Mouse (Mus musculus) spleen, postnatal 14 days (tissue): Measurements from ENCODE around the gene Lrp3.
"Not testable (repeated sequence)": the region's sequence is repeated elsewhere in the genome, so short reads cannot be mapped to it uniquely, and the experiment has no call there.

Source experiments
- DNase-seq, 2 experiments: peaks; one replicate each; pipeline ENCODE4 v3.0.0; 2021 to 2022; ENCODE audit warnings: low spot score in 2 of 2

The Lrp3 gene

DNA sequence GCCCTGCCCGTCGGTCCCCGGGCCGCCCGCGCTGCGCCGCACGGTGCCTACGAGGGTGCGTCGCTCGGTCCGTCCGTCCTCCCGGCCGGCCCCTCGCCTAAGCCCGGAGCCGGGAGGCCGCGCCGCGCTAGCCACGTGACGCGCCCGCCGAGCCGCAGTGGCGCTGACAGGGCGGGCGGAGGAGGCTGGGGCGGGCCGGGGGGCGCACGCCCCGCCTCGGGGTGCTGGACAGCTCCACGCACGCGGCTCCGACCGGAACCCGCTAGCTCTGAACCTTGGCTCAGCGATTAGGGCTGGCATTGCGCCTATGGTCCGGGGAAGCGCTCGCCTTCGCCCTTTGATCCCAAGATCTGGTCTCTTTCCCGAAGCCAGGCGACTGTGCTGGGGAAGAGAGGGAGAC, at the start of gene Lrp3:
Gene Lrp3 (minus strand): TSS at position 274 of the 400 bp plus-strand sequence.
- DNase-seq, result no peak

DNA sequence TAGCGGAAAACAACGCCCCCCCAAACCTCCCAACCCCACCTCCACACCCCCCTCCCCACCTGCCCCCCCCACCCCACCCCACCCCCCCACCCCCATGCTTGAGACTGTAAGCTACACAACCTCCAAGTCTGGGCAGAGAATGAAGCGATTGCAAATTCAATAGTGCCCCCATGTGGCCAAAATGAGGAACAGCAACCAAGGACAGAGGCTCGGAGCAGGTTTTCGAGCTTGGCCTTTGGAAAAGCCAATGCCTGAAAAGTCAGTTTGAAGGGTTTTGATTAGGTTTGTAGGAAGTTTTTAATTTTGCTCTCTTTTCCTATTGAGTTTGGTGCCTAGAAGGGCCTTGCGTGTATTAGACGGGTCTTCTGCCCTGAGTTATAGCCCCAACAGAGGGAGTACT, 49.4 kb upstream of the Lrp3 start:
- peak in 1 of 2 experiments; percentile 17 for DNase-seq

DNA sequence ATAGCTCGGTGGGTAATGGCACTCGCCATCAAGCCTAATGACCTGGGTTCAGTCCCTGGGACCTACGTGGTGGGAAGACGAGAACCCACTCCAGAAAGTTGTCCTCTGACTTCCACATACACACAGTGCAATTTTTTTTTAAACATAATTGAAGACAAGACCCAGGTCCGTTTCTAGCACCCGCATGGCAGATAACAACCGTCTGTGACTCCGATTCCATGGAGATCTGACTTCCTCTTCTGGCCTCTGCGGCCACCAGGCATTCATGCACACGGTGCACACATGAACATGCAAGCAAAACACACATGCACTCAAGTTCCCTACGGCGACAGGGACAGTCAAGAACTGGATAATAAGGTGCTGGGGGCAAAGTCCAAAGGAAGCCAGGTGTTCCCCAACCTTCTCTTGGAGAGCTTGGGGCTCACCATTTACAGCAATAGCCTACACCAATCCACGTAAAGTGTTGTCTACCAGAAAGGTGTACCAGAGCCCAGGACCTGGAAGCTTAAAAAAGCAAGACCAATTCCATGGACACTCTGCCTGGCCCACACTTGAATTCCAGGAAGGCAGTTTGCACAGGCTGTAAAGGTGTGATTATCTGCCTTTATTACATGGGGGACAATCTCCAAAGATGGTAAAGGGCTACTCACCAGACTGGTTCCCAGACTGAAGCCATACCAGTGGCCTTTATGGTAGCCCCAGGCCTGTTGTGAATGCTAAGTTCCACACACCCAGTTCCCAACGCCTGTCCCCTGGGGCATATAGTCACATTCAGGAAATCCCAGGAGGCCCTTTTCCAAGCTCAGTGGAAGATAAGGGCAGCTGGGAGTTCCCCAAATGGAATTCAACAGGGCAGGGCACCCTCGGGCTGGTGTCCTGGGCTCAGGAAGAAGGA, 48.5 kb upstream of the Lrp3 start:
- DNase-seq, result no peak

DNA sequence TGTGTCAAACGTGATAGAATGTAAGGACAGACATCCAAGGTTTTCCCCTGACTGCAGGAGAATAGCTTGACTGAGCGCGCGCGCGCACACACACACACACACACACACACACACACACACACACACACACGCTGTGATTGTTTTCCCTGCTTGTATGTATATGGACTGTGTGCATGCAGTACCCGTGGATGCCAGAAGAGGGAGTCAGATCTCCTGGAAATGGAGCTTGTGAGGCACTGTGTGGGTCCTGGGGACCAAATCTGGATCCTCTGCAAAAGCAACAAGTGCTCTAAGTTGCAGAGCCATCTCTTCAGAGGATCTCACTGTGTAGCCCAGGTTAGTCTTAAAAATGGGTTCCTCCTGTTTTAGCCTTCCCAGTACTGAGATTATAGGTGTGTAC, 44.1 kb upstream of the Lrp3 start:
- no peak for DNase-seq

DNA sequence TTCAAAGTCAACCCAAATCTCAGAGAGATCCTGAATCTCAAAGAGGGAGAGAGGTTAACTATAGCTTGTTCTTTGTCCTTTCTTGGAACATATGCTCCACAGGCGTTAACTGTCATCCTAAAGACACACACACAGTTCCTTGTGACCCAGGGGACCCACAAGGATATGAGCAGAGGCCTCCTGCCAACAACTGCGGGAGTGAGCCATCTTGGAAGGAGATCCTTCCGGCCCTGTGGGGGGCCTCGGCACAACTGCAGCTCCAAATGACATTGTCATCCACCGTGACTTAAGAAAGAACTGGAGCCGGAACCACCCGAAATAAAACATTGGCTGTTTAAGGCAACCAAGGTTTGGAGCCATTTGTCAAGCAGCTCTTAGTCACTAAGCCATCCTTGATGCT, 43.0 kb upstream of the Lrp3 start:
- DNase-seq, result no peak

DNA sequence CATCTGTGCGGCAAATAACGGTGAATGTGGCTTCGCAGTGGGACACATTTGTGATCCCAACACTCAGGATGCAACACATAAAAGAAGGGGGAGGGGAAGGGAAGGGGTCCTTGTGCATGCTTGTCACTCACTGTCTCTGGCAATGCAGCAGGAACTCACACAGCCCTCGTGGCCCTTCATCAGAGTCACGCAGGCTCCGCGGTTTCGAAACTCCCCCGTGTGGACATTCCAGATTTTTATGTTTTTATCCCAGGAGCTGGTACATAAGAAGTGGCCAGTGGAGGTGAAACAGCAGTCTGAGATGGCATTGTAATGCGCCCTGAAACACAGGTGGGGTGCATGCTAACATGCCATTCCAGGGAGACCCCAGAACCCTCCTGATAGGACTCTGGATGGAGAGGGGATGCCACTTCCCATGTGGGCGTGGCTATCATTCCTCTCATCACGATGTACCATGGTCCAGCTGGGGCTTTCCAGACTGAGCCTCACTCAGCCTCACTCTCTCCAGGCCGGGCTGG, 36.8 kb upstream of the Lrp3 start:
- no peak for DNase-seq

DNA sequence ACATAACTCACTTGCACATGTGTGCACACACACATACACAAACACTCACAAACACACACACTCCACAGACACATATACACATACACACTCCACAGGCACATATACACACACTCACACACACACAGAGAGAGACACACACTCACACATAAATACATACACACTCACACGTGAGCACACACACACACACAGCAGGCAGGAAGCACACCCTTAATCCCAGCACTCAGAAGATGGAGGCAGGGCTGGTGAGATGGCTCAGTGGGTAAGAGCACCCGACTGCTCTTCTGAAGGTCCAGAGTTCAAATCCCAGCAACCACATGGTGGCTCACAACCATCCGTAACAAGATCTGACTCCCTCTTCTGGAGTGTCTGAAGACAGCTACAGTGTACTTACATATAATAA, 22.6 kb upstream of the Lrp3 start:
- not testable (repeated sequence) for DNase-seq

DNA sequence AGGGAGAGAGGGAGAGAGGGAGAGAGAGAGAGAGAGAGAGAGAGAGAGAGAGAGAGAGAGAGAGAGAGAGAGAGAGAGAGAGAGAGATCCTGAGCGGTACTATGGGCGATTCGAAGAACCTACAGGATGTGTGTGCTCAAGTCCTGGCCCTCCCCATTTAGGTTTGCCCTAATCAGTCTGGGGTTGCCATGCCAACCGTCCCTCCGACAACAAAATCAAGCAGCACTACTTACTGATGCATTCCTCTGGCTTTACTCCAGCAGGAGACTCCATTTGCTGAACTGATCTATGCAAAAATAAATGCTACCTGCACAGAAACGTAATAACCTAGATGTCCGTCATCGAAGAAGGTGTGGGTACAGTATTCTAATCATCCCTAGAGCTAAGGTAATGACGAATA, 20.0 kb upstream of the Lrp3 start:
- no peak for DNase-seq

DNA sequence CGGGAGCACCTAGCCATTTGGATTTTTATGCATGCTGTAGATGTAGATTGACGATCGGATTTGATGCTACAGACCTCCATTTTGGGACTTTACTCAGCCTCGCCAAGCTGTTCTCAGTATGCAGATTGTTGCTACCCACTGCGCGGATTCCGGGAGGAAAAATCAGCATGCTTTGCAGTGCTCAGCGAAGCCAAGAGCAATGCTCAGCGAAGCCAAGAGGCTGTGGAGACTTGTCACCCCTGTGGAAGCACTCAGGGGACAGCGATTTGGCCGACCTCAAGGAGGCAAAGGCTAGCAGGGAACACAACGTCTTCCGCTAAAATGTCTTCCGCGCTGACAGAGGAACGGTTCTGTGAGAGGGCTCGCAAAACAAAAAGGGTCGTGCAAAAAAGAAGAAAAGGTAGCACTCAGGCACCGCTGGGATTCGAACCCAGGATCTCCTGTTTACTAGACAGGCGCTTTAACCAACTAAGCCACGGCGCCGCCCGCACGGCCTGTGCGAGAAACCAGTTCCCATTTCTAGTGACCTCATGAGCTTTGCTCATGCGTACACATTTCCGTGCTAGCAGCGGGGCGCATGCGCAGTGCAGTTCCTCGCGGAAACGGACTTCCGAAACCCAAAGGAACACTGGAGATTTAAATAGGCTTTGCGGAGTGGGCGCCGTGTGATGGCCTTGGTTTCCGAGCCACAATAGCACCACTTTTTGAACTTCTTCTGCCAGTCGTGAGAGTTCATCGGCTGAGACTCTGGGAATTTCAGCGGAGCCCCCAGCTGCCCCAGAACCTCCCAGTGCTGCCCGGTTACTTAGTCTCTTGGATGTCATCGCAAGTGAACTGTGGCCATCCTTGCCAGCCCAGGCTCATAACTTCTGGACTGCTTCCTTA, 19.3 kb upstream of the Lrp3 start:
- DNase-seq, result peak; percentile 89 to 94

DNA sequence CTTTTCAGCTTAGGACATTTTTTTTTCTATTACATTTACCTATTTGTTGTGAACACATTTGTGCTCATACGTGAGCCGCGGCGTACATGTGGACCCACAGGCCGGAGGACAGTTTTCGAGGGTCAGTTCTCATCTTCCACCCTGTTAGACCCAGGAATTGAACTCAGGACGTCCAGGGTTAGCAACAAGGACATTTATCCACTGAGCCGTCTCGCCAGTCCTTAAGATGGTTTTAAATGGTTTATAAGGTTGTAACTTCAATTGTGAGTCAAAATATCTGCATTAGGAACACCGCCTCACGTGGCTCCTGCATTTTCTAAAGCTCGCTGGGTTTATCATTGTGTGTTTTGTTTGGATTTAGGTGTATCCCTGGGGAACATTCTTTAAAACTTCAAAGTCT, 18.6 kb upstream of the Lrp3 start:
- no peak for DNase-seq

DNA sequence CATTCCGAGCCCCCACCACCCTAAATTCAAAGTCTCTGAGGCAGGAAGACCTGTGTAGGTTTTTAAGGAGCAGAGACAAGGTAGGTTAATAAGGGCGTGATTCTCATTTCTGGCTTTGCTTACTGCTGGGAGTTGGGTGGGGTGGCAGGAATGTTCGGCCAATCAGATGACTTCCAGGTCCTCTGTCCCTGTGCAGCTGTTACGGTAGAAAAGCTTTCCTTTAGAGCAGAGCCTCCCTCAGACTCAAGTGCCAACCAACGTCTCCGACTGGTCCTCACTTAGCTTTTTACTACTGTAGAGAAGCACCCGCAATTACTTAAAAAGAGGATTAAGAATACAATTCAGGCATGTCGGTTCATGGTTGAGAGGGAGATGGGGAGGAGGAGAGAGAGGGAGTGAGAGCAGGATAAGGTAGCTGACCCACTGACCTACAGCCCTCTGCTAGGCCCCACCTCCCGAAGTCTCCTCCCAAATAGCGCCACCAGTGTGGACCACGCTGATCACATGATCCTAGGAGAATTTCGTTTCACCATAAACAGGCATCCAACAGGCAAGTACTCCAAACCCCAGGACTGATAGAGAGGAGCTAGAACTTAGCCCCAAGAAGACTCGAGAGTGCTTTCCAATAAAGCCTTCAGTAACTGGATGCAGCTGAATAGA, 17.6 kb upstream of the Lrp3 start:
- no peak for DNase-seq

DNA sequence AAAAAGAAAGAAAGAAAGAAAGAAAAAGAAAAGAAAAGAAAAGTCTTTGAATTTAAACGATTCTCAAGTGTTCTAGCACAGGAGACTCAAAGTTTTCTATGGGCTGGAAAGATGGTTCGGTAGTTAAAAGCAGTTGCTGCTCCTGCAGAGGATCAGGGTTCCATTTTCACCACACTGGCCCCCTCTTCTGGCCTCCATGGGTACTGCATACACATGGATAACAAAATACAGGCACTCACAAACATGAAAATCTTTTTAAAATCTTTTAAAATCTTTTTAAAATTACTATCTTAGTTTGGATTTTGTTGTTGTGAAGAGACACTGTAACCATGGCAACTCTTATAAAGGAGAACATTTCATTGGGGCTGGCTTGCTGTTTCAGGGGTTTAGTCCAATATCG, 15.0 kb upstream of the Lrp3 start:
- DNase-seq, result no peak

DNA sequence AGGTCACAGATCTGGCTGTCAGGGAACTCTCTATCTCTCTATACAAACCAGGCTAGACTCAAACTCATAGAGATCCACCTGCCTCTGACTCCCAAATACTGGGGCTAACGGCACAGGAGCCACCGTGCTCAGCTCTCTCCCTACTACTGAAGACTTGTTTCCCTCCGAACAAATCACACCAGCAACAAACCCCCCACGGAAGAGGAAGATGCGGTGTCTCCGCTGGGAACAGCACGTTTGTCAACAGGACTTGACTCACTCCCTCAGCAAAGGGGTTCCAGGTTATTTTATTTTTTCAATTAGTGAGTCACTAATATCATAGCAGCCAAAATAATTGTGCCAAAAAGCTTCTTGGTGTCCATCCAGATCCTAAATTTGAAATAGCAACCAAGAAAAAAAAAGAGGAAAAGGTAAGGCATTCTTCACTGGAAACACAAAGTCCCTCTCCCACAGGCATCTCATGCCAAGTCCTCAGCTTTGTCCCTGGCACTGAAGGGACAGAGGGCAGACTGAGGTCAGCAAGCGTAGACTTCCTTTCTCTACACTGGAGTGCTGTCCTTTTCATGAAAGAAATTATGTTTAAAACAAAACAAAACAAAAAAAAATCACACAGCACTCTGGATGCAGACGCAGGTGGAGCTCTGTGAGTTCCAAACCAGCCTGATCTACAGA, 5.5 kb upstream of the Lrp3 start:
- no peak for DNase-seq

DNA sequence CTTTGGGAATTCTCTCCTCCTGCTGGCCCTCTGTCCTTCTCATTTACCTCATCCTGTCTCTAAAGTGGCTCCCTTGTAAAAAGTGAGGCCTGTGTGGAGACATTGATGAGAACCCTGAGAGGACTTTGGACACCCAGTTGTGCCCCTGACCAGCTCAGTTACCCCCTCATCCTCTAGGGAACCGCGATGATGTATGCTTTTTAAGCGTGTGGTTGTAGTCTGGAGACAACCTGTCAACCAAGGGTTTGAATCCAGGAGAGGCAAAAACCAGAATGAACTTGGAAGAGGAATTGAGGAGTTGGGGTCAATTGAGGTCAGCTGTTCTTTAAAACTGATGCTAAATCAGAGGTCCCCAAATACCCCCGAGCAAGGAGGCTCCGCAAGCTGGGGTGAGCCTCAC, 433 bp upstream of the Lrp3 start:
- DNase-seq, result no peak

DNA sequence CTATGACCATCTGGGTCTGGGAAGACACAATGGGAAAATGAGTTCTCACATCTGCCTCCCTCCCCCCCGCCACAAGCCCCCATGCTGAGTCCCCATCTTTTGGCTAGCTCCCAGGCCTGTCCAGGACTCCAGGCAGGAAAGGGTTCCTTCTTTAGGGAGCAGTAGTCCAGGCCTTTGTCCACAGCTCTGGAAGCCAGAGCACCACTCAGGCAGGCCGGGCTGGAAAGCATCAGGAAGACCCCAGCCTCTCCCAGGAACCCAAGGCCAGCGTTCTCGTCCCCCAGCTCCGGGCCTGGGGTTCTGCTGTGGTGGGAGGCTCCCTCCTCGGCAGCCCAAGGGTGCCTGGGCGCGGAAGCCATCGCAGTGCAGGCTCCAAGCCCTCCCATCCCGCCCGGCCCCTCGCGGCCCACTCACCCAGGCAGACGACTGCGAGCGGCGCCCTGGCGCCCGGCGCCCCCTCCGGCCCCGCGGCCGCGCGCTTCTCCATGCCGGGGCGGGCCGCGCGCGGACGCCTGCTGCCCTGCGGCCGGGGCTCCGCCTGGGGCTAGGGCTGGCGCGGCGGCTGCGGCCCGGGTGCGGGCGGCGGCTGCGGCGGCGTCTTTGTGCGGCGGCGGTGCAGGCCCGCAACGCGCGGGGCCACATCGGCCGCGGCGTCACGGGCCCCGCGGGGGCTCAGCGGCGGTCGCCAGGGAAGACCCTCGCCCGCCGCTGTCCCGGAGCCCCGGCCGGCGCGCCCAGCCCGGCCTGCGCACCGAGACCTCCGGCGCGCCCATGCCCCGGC, 666 bp downstream of the Lrp3 start:
- no peak for DNase-seq

DNA sequence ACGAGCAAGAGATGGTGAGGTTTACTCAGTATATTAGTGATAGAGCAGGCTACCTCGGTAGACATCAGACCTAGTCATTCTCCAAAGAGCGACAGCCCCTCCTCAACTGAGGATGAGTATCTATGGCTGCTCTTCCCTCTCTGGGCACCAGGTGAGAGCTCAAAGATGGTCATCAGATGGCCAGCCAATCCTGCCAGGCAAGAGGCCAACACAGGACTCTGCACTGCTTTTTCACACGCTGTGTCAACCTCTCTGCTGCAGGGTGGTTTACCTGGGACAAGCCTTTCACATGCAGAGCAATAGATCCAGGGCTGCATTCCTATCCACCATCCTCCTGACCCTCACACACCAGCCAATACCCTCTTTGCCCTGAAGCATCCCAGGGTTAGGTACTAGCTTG, 3.5 kb downstream of the Lrp3 start:
- DNase-seq, result no peak

DNA sequence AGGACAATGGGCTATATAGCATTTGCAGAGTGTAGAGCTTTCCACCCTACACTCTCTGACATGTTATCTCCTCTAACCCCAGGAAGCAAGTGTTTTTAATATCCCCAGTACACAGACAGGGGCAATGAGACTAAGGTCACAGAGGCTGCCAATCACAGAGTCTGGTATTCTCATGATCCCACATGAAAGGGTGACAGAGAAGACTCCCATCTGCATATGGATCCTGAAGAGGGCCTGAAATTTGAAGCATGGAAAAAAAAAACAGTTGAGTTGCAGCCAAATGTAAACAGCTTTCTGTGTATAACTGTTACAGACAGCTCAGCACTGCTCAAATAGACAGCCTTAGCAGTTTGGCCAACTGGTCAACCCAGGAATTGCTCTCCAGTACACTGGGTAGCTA, 15.5 kb downstream of the Lrp3 start:
- DNase-seq, result no peak

DNA sequence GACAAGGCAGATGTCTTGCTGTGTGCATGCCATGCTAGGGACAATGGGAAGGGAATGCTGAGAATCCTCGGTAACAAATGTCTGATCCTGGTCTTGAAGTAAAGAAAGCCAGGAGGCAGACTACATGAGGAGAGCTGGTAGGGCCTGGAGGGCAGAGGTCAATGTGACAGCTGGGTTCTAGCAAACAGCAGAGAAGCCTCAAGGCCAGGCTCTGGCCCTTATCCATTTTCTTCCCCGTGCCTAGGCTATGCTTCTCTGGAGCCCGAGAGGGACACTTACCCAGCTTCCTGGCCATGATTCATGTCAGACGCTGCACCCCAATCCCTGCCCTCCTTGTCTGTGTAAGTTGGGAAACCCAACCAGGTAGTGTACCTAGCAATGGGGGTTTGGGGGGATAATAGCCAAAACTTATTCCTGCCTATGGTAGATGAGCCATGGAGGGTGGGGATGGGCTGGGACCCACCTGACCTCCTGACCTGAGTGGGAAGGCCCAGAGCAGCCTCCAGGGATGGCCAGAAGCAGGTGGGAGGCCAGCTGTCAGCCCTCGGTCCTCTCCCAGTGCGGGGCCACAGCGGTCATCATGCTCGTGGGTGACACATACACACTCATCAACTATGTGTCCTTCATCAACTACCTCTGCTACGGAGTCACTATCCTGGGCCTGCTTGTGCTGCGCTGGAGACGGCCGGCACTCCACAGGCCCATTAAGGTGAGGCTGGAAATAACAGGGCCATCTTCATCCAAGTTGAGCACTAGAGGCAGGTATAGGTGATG, 16.1 kb downstream of the Lrp3 start:
- DNase-seq, result no peak

DNA sequence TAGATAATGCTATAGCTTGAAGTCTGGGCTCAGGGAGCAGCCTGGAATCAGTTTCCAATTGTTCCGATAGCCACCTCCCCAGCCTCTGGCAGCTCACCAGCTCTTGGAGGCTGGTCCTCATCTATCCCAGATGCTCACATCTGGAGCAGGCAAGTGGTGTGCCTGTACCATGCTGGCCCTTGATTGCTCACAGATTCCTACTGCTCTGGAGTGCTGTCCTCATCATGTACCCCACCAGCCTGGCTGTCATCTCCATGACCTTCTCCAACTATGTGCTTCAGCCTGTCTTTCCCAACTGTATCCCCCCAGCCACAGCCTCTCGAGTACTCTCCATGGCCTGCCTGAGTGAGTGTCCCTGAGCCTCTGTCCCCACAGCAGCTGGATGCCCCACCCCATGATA, 18.3 kb downstream of the Lrp3 start:
- no peak for DNase-seq

DNA sequence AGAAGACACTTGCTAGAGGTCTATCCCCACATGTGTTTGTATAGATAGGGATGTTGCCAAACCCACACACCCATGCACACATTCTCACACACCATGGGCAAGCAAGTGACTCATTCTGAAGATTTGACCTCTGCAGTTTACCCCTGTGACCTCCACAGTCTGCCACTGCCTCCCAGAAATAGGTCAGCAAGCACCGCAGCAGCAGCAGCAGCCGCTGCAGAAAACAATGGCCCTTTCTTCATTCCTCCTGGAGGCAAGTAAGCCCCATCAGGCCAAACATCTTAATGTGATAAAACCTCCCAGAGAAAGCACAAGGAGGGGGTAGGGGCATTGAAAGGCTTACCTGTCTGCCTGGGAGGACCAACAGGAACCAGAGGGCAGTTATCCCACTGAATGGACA, 24.0 kb downstream of the Lrp3 start:
- no peak for DNase-seq
